Mouse (Mus musculus) E14TG2a.4 (cell line): ENCODE results near the gene Gcn1l1.
"Not testable (repeated sequence)": the region's sequence is repeated elsewhere in the genome, so short reads cannot be mapped to it uniquely, and the experiment has no call there.

ENCODE experiments used
- H3K27me3 ChIP-seq: 2 replicates; pipeline ENCODE4 v1.6.1; 2014; ENCODE audit warnings: low read length, control low read depth; ENCODE audit not compliant: insufficient read depth
- H3K36me3 ChIP-seq: 2 replicates; pipeline ENCODE4 v1.6.1; 2014; ENCODE audit warnings: low read length, control low read depth; ENCODE audit not compliant: insufficient read depth
- H3K4me1 ChIP-seq: replicated peaks from 2 replicates; pipeline ENCODE4 v1.6.1; 2014; ENCODE audit warnings: low read depth, low read length, control low read depth
- H3K4me3 ChIP-seq: replicated peaks from 2 replicates; pipeline ENCODE4 v1.5.1; 2014; ENCODE audit warnings: mild to moderate bottlenecking, low read length
- H3K9me3 ChIP-seq: 2 replicates; pipeline ENCODE4 v1.6.1; 2014; ENCODE audit warnings: low read length, control low read depth
- CTCF ChIP-seq: conservative IDR thresholded peaks from 2 replicates; pipeline ENCODE4 v1.5.1; 2014; ENCODE audit warnings: low read length
- NANOG ChIP-seq: IDR thresholded peaks from 2 replicates; pipeline ENCODE4 v1.6.1; 2014; ENCODE audit warnings: borderline replicate concordance, low read length, mixed read lengths
- POU5F1 ChIP-seq: IDR thresholded peaks from 2 replicates; pipeline ENCODE4 v1.6.1; 2014; ENCODE audit warnings: low read length, borderline replicate concordance

Gene Gcn1l1

GRCm38 (mm10) chr5:115563771-115564585 lies 1.1 kb upstream of the Gcn1l1 start:
- Histone ChIP-seq H3K4me3 (peak overlapping the region; percentile 90; the same call in 1 of the 2 replicates), H3K27me3 (no peaks in the 10 kb centered on the region), H3K9me3 (no peaks in the 10 kb centered on the region), H3K36me3 (peaks cover 50% of the 10 kb centered on the region), H3K4me1 (peaks cover 61% of the 10 kb centered on the region)
- TF ChIP-seq NANOG (no peak), CTCF (no peak), POU5F1 (no peak)

DNA sequence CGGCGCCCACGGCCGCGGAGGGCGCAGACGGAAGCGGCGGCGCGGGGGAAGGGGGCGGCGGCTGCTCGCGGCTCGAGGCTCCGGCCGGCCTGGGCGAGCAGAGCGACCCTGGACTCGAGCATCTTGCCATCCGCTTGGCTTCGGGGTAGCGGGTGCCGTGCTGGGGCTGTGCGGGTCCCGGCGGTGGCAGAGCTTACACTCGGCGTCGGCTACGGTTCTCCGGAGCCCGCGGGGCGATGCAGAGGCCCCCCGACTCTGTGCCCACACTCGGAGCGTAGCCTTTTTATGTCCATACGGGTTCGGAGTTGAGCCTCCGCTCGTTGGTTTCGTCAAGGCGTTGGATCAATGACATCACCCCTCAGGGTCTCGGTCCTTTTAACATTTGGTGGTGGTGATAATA lies 349 bp downstream of the Gcn1l1 start:
- Histone ChIP-seq H3K36me3 (peaks cover 43% of the 10 kb centered on the region), H3K9me3 (no peaks in the 10 kb centered on the region), H3K4me1 (peaks cover 71% of the 10 kb centered on the region), H3K27me3 (no peaks in the 10 kb centered on the region), H3K4me3 (peak overlapping the region; percentile 90)
- TF ChIP-seq POU5F1 (no peak), CTCF (no peak), NANOG (no peak)

- TF ChIP-seq POU5F1 (no peak), CTCF (no peak), NANOG (no peak)
- Histone ChIP-seq H3K4me1 (peaks cover 80% of the 10 kb centered on the region), H3K36me3 (peaks cover 37% of the 10 kb centered on the region), H3K4me3 (peak overlapping the region; percentile 51; the same call in 1 of the 2 replicates), H3K27me3 (no peaks in the 10 kb centered on the region), H3K9me3 (no peaks in the 10 kb centered on the region)
Observed at GRCm38 (mm10) chr5:115568681-115569080, 3.6 kb downstream of the Gcn1l1 start.

GRCm38 (mm10) chr5:115569308-115569707 lies 4.3 kb downstream of the Gcn1l1 start:
- Histone ChIP-seq H3K4me3 (peak overlapping the region; percentile 51), H3K4me1 (peaks cover 80% of the 10 kb centered on the region), H3K9me3 (no peaks in the 10 kb centered on the region), H3K36me3 (peaks cover 36% of the 10 kb centered on the region), H3K27me3 (no peaks in the 10 kb centered on the region)
- TF ChIP-seq CTCF: no peak
- no peak for TF ChIP-seq NANOG
- TF ChIP-seq POU5F1: no peak

GRCm38 (mm10) chr5:115569721-115570120 lies 4.7 kb downstream of the Gcn1l1 start:
- H3K36me3 ChIP-seq: peaks cover 40% of the 10 kb centered on the region

GRCm38 (mm10) chr5:115571086-115571485 lies 6.0 kb downstream of the Gcn1l1 start:
- Histone ChIP-seq H3K9me3 (no peaks in the 10 kb centered on the region), H3K27me3 (no peaks in the 10 kb centered on the region)

More at GRCm38 (mm10) chr5:115569721-115570120, 4.7 kb downstream of the Gcn1l1 start:
- TF ChIP-seq POU5F1: no peak
- TF ChIP-seq CTCF: no peak
- no peak for TF ChIP-seq NANOG
- Histone ChIP-seq H3K4me3 (peak overlapping the region; percentile 51; the same call in 1 of the 2 replicates), H3K27me3 (no peaks in the 10 kb centered on the region), H3K4me1 (peaks cover 81% of the 10 kb centered on the region), H3K9me3 (no peaks in the 10 kb centered on the region)

DNA sequence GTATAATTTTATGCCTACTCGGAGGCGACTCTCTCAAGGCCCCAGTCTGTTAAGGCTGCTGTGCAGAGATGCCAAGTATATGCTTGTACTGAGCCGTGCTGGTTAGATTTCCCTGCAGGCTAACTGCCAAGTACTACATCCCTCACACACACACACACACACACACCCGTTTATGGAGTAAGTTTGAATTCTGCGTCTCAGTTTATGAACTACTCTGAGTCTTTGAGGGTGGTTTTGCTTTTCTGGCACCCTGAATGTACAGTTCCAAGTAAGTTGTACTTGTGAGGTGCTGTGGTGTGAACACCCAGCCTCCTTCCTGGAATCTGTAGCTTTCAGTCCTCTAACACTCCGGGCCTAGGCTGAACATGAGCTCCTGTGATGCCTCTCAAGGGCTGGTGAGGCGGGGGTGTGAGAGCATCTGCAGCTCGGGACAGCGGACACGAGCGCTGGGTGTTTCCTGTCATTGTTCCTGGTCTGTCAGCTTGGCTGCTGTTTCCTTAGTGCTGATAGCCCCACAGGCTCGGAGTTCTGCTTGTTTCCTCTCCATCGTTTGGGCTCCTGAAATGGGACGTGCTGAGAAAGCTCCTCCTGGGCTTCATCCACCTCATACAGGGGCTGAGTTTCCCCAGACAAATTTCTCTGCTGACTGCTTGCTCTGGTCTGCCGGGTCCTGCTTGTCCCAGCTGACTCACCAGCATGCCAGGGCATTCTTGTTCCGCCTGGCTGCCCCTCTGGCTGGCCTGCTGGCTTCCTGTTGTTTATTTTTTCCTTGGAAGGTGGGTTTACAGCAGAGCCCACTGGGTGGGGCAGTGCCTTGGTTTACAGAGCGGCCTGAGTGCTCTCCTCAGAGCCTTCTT lies 7.9 kb downstream of the Gcn1l1 start:
- peaks cover 60% of the 10 kb centered on the region for H3K4me1 ChIP-seq
- H3K27me3 ChIP-seq: no peaks in the 10 kb centered on the region
- no peak for TF ChIP-seq CTCF
- no peak for TF ChIP-seq POU5F1
- TF ChIP-seq NANOG: no peak
- H3K9me3 ChIP-seq: no peaks in the 10 kb centered on the region
- peaks cover 66% of the 10 kb centered on the region for H3K36me3 ChIP-seq
- H3K4me3 ChIP-seq: no peak overlapping the region

More at GRCm38 (mm10) chr5:115571086-115571485, 6.0 kb downstream of the Gcn1l1 start:
- peaks cover 78% of the 10 kb centered on the region for H3K4me1 ChIP-seq
- no peak overlapping the region for H3K4me3 ChIP-seq
- TF ChIP-seq CTCF (no peak), NANOG (no peak), POU5F1 (no peak)
- H3K36me3 ChIP-seq: peaks cover 54% of the 10 kb centered on the region

DNA sequence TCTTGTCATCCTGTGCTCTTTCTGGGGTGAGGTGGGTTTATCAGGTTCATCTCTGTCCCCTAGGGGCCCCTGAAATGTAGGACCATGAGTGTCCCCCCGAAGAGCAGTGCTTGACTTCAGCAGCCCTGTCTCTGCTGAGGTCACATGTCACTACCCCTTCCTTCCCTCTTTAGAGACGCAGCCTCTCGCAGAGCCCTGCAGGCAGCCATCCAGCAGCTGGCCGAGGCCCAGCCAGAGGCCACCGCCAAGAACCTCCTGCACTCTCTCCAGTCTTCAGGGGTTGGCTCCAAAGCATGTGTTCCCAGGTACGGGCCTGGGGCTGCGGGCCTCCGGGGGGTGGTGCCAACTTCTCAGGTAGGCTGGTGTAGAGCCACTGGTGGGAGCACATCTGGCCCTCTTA lies 9.9 kb downstream of the Gcn1l1 start:
- H3K4me1 ChIP-seq: peaks cover 45% of the 10 kb centered on the region
- TF ChIP-seq CTCF: no peak
- no peak for TF ChIP-seq NANOG
- no peak for TF ChIP-seq POU5F1
- H3K36me3 ChIP-seq: peaks cover 86% of the 10 kb centered on the region
- H3K27me3 ChIP-seq: no peaks in the 10 kb centered on the region
- H3K9me3 ChIP-seq: no peaks in the 10 kb centered on the region
- no peak overlapping the region for H3K4me3 ChIP-seq

- Histone ChIP-seq H3K36me3 (peaks cover 94% of the 10 kb centered on the region), H3K4me1 (peaks cover 54% of the 10 kb centered on the region)
- H3K4me3 ChIP-seq, H3K27me3 ChIP-seq, H3K9me3 ChIP-seq: not testable (repeated sequence)
Observed at GRCm38 (mm10) chr5:115577686-115578085, 12.6 kb downstream of the Gcn1l1 start.
